Mouse (Mus musculus) kidney, embryonic 15.5 days (tissue): ENCODE results near the gene Theg. TPM values are rescaled to one million over a fixed set of nuclear protein-coding genes. Genes with fewer than 3 reads are reported as not detected.

ENCODE experiments used
- ATAC-seq: fragments of 200-750 bp; cut with Nextera tagmentation; replicated peaks from 2 replicates; pipeline ENCODE4 v1.8.0; 2017; ENCODE audit warnings: moderate TSS enrichment; ENCODE audit not compliant: low FRiP score
- H3K27ac ChIP-seq: fragments of 300-500 bp; sonication (generic); 2 replicates; pipeline ENCODE4 v1.5.1; 2015; ENCODE audit warnings: mild to moderate bottlenecking, inconsistent platforms
- H3K27me3 ChIP-seq: fragments of 300-500 bp; sonication (generic); 2 replicates; pipeline ENCODE4 v1.6.1; 2015; ENCODE audit warnings: inconsistent platforms
- H3K36me3 ChIP-seq: fragments of 300-500 bp; sonication (generic); 2 replicates; pipeline ENCODE4 v1.6.1; 2015; ENCODE audit warnings: inconsistent platforms
- H3K4me1 ChIP-seq: fragments of 300-500 bp; sonication (generic); 2 replicates; pipeline ENCODE4 v1.6.1; 2015; ENCODE audit warnings: inconsistent platforms
- H3K4me2 ChIP-seq: fragments of 300-500 bp; sonication (generic); 2 replicates; pipeline ENCODE4 v1.6.1; 2015; ENCODE audit warnings: moderate library complexity, mild to moderate bottlenecking, inconsistent platforms
- H3K4me3 ChIP-seq: fragments of 300-500 bp; sonication (generic); replicated peaks from 2 replicates; pipeline ENCODE4 v1.5.1; 2015; ENCODE audit warnings: mild to moderate bottlenecking, inconsistent platforms
- H3K9ac ChIP-seq: fragments of 300-500 bp; sonication (generic); 2 replicates; pipeline ENCODE4 v1.6.1; 2015; ENCODE audit warnings: mild to moderate bottlenecking, inconsistent platforms
- H3K9me3 ChIP-seq: fragments of 300-500 bp; sonication (generic); replicated peaks from 2 replicates; pipeline ENCODE4 v1.6.1; 2016; ENCODE audit warnings: inconsistent platforms
- WGBS: fragments of 180-500 bp; shearing (Covaris S2); methylation state at CpG from one replicate; pipeline ENCODE4 v1.1.7; 2015; ENCODE audit warnings: mixed read lengths; 5-methylcytosine and 5-hydroxymethylcytosine counted together
- polyA plus RNA-seq: library from polyadenylated mRNA; unstranded; fragments of >200 nt; fragmentation: Nextera tagmentation; extraction: Ambion mirVana; gene quantifications from 2 replicates; pipeline ENCODE4 v1.2.1, GENCODE M21; 2015

Gene Theg
- polyA plus RNA-seq, 1 experiment from 2014 or later: not detected

DNA sequence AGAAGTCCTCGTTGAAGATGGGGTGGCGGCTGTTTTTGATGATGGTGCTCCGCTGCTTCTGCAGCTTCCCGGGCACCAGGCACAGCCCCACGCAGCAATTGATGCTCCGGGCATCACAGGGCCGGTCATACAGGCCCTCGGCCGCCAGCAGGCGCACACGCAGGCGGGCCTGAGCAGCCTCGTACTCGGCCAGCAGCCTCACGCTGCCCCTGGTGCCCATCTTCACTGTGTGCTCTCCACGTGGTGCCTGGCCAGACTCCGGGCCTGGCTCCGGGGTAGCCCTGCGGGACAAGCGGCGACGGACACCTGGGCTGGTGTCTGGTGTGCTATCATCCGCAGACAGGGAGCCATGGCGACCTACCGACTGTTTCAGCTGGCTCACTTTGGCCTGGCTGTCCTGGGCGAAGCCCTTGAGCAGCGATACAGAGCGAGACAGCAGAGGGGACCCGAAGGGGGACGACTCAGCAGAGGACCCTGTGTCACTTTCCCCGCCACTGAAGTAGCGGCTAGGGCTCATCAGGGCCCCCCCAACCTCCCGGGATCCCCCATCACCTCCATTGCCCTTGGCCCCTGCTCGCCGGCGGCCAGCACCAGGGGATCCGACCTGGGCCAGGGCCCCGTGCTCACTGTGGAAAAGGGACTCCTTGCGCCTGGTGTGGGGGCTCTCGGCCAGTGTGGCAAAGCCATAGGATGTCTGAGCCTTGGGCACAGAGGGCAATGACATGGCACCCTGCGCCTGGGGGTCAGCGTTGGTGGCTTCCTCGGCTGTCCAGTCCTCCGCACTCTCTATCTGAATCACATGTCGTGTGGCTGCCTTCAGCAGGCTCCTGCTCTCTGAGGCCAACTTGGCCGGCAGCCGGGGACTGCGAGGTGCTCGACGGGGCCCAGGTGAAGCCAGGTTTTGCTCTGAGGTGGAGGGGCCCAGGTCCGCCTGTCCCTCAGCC lies 25.3 kb upstream of the Theg start:
- WGBS: 13% methylated on average over 51 of the region's 51 CpGs
- Histone ChIP-seq H3K27me3 (peaks cover 39% of the 10 kb centered on the region), H3K4me1 (peaks cover 31% of the 10 kb centered on the region), H3K36me3 (no peaks in the 10 kb centered on the region), H3K4me2 (peak overlapping the region; percentile 99), H3K9ac (no peak overlapping the region), H3K4me3 (peak overlapping the region; percentile 62), H3K27ac (no peak overlapping the region), H3K9me3 (no peaks in the 10 kb centered on the region)
- ATAC-seq: peak; percentile 34

DNA sequence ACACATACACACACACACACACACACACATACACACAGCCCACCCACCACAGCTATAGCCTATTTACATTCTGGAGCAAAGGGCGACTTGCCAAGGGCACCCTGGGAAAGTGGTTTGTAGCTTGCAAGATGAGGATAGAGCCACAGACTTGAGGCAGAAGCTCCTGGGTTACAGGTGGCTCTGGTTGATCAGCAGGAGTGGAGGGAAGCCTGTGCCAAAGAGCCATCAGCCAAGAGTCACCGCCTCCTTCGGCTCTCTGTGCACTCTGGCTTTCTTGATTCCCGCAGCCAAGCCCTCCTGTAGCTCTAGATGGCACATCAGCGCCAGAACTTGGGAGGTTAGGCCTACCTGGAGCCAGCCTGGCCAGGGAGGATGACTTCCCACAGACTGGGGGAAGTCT lies 24.2 kb upstream of the Theg start:
- no peak for ATAC-seq
- H3K27me3 ChIP-seq: peaks cover 41% of the 10 kb centered on the region
- H3K4me1 ChIP-seq: peaks cover 31% of the 10 kb centered on the region
- no peak overlapping the region for H3K4me3 ChIP-seq
- no peak overlapping the region for H3K27ac ChIP-seq
- H3K4me2 ChIP-seq: no peak overlapping the region
- H3K9ac ChIP-seq: no peak overlapping the region
- H3K36me3 ChIP-seq: no peaks in the 10 kb centered on the region
- no peaks in the 10 kb centered on the region for H3K9me3 ChIP-seq
- 39% methylated on average over 5 of the region's 5 CpGs for WGBS

- no peaks in the 10 kb centered on the region for H3K36me3 ChIP-seq
- H3K9me3 ChIP-seq: no peaks in the 10 kb centered on the region
- ATAC-seq: no peak
- 87% methylated on average over 3 of the region's 3 CpGs for WGBS
- H3K9ac ChIP-seq: no peak overlapping the region
- H3K4me2 ChIP-seq: no peak overlapping the region
- H3K4me3 ChIP-seq: no peak overlapping the region
- H3K27me3 ChIP-seq: peaks cover 35% of the 10 kb centered on the region
- H3K4me1 ChIP-seq: peaks cover 30% of the 10 kb centered on the region
- H3K27ac ChIP-seq: no peak overlapping the region
Observed at GRCm38 (mm10) chr10:79609276-79609675, 22.1 kb upstream of the Theg start.

- Histone ChIP-seq H3K4me1 (peaks cover 16% of the 10 kb centered on the region), H3K4me3 (no peak overlapping the region), H3K4me2 (no peak overlapping the region), H3K27ac (no peak overlapping the region), H3K36me3 (no peaks in the 10 kb centered on the region), H3K27me3 (peaks cover 21% of the 10 kb centered on the region), H3K9ac (no peak overlapping the region), H3K9me3 (no peaks in the 10 kb centered on the region)
- WGBS: 34% methylated on average over 2 of the region's 2 CpGs
- ATAC-seq: no peak
Observed at GRCm38 (mm10) chr10:79607892-79608291, 20.8 kb upstream of the Theg start.

- 75% methylated on average over 4 of the region's 4 CpGs for WGBS
- H3K4me3 ChIP-seq: no peak overlapping the region
Observed at GRCm38 (mm10) chr10:79606537-79606936, 19.4 kb upstream of the Theg start.

GRCm38 (mm10) chr10:79597936-79598230 lies 10.8 kb upstream of the Theg start:
- ATAC-seq: no peak
- H3K27ac ChIP-seq: no peak overlapping the region
- no peak overlapping the region for H3K4me2 ChIP-seq
- H3K4me1 ChIP-seq: no peaks in the 10 kb centered on the region
- WGBS: 69% methylated on average over 4 of the region's 4 CpGs
- no peaks in the 10 kb centered on the region for H3K36me3 ChIP-seq
- H3K9ac ChIP-seq: no peak overlapping the region
- no peaks in the 10 kb centered on the region for H3K9me3 ChIP-seq
- H3K27me3 ChIP-seq: peaks cover 20% of the 10 kb centered on the region
- H3K4me3 ChIP-seq: no peak overlapping the region

More at GRCm38 (mm10) chr10:79606537-79606936, 19.4 kb upstream of the Theg start:
- H3K27ac ChIP-seq: no peak overlapping the region
- peaks cover 8% of the 10 kb centered on the region for H3K27me3 ChIP-seq
- ATAC-seq: no peak
- H3K9me3 ChIP-seq: no peaks in the 10 kb centered on the region
- H3K36me3 ChIP-seq: no peaks in the 10 kb centered on the region
- peaks cover 3% of the 10 kb centered on the region for H3K4me1 ChIP-seq
- no peak overlapping the region for H3K4me2 ChIP-seq
- H3K9ac ChIP-seq: no peak overlapping the region

GRCm38 (mm10) chr10:79597051-79597935 lies 10.2 kb upstream of the Theg start:
- WGBS: 52% methylated on average over 13 of the region's 13 CpGs
- no peak overlapping the region for H3K9ac ChIP-seq
- ATAC-seq: no peak
- no peaks in the 10 kb centered on the region for H3K9me3 ChIP-seq
- H3K36me3 ChIP-seq: no peaks in the 10 kb centered on the region
- no peak overlapping the region for H3K27ac ChIP-seq
- H3K27me3 ChIP-seq: peaks cover 20% of the 10 kb centered on the region
- H3K4me1 ChIP-seq: no peaks in the 10 kb centered on the region
- no peak overlapping the region for H3K4me2 ChIP-seq
- H3K4me3 ChIP-seq: no peak overlapping the region

GRCm38 (mm10) chr10:79595590-79595929 lies 8.4 kb upstream of the Theg start:
- 57% methylated on average over 8 of the region's 8 CpGs for WGBS
- Histone ChIP-seq H3K4me2 (no peak overlapping the region), H3K4me3 (no peak overlapping the region), H3K27ac (no peak overlapping the region), H3K9ac (no peak overlapping the region), H3K27me3 (peaks cover 20% of the 10 kb centered on the region), H3K36me3 (no peaks in the 10 kb centered on the region), H3K4me1 (no peaks in the 10 kb centered on the region), H3K9me3 (no peaks in the 10 kb centered on the region)
- ATAC-seq: no peak

DNA sequence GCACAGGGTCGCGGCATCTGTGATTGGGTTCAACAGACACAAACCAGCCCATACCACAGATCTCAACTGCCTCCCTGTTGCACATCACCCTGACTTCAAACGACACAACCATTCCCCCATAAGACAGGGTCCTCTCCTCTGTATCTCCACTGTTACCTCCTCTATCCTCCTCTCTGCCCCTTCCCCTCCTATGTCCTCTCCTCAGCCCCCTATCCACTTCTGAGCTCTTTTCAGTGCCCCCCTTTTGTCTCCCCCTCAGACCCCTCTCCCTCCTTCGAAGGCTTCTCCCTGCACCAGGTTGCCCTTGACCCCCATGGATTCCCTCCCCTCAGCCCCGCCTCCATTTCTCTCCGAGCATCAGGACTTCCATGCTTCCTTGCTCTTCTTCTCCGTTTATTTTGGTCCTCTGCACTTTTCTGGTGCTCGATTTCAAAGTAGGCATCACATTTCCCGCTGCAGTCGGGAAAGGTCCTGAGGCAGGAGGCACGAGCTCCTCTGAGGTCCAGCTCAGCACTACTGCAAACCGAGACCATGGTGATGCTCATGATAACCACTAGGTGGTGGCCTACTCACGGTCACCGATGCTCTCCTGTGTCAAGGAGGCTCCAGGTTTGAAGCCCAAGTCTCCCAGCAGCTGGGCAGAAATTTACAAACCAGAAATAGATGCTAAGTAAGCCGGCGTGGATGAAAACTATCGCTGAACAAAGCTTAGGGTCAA lies 7.9 kb upstream of the Theg start:
- Histone ChIP-seq H3K4me1 (no peaks in the 10 kb centered on the region), H3K36me3 (no peaks in the 10 kb centered on the region), H3K27ac (no peak overlapping the region), H3K9ac (no peak overlapping the region), H3K4me2 (no peak overlapping the region), H3K9me3 (no peaks in the 10 kb centered on the region), H3K27me3 (peaks cover 20% of the 10 kb centered on the region), H3K4me3 (no peak overlapping the region)
- peak; percentile 90 for ATAC-seq
- 14% methylated on average over 17 of the region's 17 CpGs for WGBS

DNA sequence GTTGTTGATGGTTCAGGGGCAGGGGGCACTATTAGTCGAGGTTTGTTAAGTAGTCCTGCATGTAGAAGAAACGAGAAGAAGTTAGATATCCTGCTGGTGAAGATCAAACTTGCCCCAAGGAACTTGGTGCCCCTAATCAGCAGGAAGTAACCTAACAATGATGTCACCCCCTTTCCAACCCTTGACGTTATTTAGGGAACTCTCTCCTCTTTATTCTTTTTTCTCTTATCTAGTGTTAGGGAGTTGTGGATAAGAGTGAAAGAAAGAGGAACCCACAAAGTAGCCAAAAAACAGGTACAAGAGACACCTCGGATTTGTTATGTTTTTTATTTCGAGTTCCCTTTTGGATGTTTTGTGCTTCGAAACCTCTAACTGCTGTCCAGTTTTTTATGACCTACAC lies 7.0 kb upstream of the Theg start:
- Histone ChIP-seq H3K9me3 (no peaks in the 10 kb centered on the region), H3K27me3 (peaks cover 20% of the 10 kb centered on the region), H3K4me2 (no peak overlapping the region), H3K4me1 (no peaks in the 10 kb centered on the region), H3K4me3 (no peak overlapping the region), H3K36me3 (no peaks in the 10 kb centered on the region), H3K9ac (no peak overlapping the region), H3K27ac (no peak overlapping the region)
- no peak for ATAC-seq
- whole genome bisulfite sequencing: 53% methylated on average over 6 of the region's 6 CpGs

- no peaks in the 10 kb centered on the region for H3K9me3 ChIP-seq
- no peak overlapping the region for H3K27ac ChIP-seq
- H3K9ac ChIP-seq: no peak overlapping the region
- 100% methylated on average over 1 of the region's 1 CpGs for WGBS
- H3K27me3 ChIP-seq: peaks cover 15% of the 10 kb centered on the region
- H3K36me3 ChIP-seq: no peaks in the 10 kb centered on the region
- no peak overlapping the region for H3K4me3 ChIP-seq
- no peak overlapping the region for H3K4me2 ChIP-seq
- no peak for ATAC-seq
- H3K4me1 ChIP-seq: no peaks in the 10 kb centered on the region
Observed at GRCm38 (mm10) chr10:79590702-79591101, 3.6 kb upstream of the Theg start.

GRCm38 (mm10) chr10:79587752-79588126 lies 608 bp upstream of the Theg start:
- Histone ChIP-seq H3K9me3 (no peaks in the 10 kb centered on the region), H3K36me3 (no peaks in the 10 kb centered on the region), H3K9ac (no peak overlapping the region), H3K4me3 (no peak overlapping the region), H3K4me2 (no peak overlapping the region), H3K27ac (no peak overlapping the region), H3K27me3 (no peaks in the 10 kb centered on the region), H3K4me1 (no peaks in the 10 kb centered on the region)
- 59% methylated on average over 4 of the region's 4 CpGs for WGBS
- ATAC-seq: no peak
